Comparison of ENCODE assay signal across 17 mouse cellular contexts in the genomic region with DNA sequence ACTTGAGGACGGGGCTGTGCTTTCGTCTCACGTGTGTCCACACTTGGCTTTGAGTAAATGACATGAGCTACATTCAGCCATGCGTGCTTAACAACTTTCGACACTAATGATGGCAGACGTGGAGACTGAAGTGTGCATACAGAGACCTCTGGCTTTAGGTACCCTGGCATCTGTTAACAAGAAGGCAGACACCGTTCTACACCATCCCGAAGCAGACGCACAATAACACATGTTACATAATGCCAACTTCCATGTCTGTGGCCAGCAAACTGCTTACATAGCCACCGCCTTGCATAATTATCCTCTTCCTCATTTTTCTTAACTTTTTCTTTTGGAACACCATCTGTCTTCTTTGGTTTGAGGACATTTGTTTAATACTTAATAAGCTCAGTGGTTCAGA.
DNase-seq lines count a peak whose midpoint lies in the region; ATAC-seq lines count a peak whose summit lies in the region.
"Had no signal": no experiment of that assay in that cellular context is flagged by ENCODE, and none has a peak within 500 bp of the region (broad histone marks: within the 10 kb centered on the region; RNA-seq: fewer than 3 reads in every experiment).

No protein-coding gene starts in this region.

- no peaks in the 10 kb centered on the region for H3K36me3 ChIP-seq in forebrain, embryonic 14.5 days (ENCODE audit: control insufficient read depth, insufficient read depth, low read length)
- H3K36me3 ChIP-seq in forebrain, embryonic 11.5 days (ENCODE audit: control insufficient read depth, insufficient read depth, low read length), result no peaks in the 10 kb centered on the region
- no peaks in the 10 kb centered on the region for H3K36me3 ChIP-seq in midbrain, embryonic 10.5 days
- H3K36me3 ChIP-seq: limb, embryonic 15.5 days had no signal

- no peaks in the 10 kb centered on the region for H3K27me3 ChIP-seq in forebrain, embryonic 14.5 days (replicated peaks; ENCODE audit: control insufficient read depth, insufficient read depth, low read length)
- H3K27me3 ChIP-seq in forebrain, embryonic 11.5 days (ENCODE audit: control insufficient read depth, insufficient read depth, low read length), result no peaks in the 10 kb centered on the region
- H3K27me3 ChIP-seq in midbrain, embryonic 10.5 days (ENCODE audit: low read depth, poor library complexity, severe bottlenecking), result no peaks in the 10 kb centered on the region
- H3K27me3 ChIP-seq: embryonic facial prominence, embryonic 13.5 days; heart, embryonic 13.5 days; limb, embryonic 15.5 days had no signal

- peak; percentile 41 for DNase-seq in forebrain, embryonic 14.5 days (ENCODE audit: low spot score)
- no peak for DNase-seq in forebrain, embryonic 11.5 days (ENCODE audit: low spot score)
- DNase-seq in left cerebral cortex, postnatal 4 days, result peak; percentile 4
- DNase-seq in left cerebral cortex, adult 11 months (ENCODE audit: low spot score), result no peak
- peak; percentile 43 for DNase-seq in retina, embryonic 14.5 days (ENCODE audit: low spot score)
- DNase-seq in gastrocnemius, postnatal 14 days, result no peak
- no peak for DNase-seq in midbrain, embryonic 10.5 days (ENCODE audit: low spot score)
- DNase-seq: adrenal gland, adult 2 months; cerebellum, adult 18-20 months; heart, postnatal 36 days; lung, embryonic 14.5 days; right cerebral cortex, postnatal 4 days; thymus, postnatal 14 days had no signal

- ATAC-seq in forebrain, embryonic 14.5 days, result peak; percentile 67; the same call in 1 of the 2 replicates
- no peak for ATAC-seq in forebrain, embryonic 11.5 days (replicated peaks; ENCODE audit: low FRiP score)
- ATAC-seq in common myeloid progenitor, adult 5-6 weeks (replicated peaks; ENCODE audit: low read depth, poor library complexity, severe bottlenecking), result peak; percentile 61

- H3K4me1 ChIP-seq in forebrain, embryonic 14.5 days (ENCODE audit: control insufficient read depth, insufficient read depth, low read length), result no peaks in the 10 kb centered on the region
- no peaks in the 10 kb centered on the region for H3K4me1 ChIP-seq in forebrain, embryonic 11.5 days (replicated peaks; ENCODE audit: control insufficient read depth, insufficient read depth, low read length)
- no peaks in the 10 kb centered on the region; the same call in 1 of the 2 replicates for H3K4me1 ChIP-seq in midbrain, embryonic 10.5 days
- H3K4me1 ChIP-seq: embryonic facial prominence, embryonic 13.5 days; limb, embryonic 15.5 days had no signal

- H3K27ac ChIP-seq in forebrain, embryonic 14.5 days (ENCODE audit: low read depth, low read length), result no peak overlapping the region
- H3K27ac ChIP-seq in forebrain, embryonic 11.5 days (ENCODE audit: low read depth, low read length), result no peak overlapping the region
- no peak overlapping the region for H3K27ac ChIP-seq in midbrain, embryonic 10.5 days (replicated peaks)
- H3K27ac ChIP-seq: embryonic facial prominence, embryonic 13.5 days; heart, embryonic 13.5 days; limb, embryonic 15.5 days had no signal

- WGBS in forebrain, embryonic 14.5 days, result 60% methylated on average over 10 of the region's 10 CpGs
- 90% methylated on average over 10 of the region's 10 CpGs for WGBS in forebrain, embryonic 11.5 days
- WGBS in midbrain, embryonic 10.5 days, result 91% methylated on average over 10 of the region's 10 CpGs

- H3K4me2 ChIP-seq in forebrain, embryonic 14.5 days (ENCODE audit: low read length), result no peak overlapping the region
- H3K4me2 ChIP-seq in forebrain, embryonic 11.5 days (ENCODE audit: low read depth, low read length, severe bottlenecking), result no peak overlapping the region
- H3K4me2 ChIP-seq: embryonic facial prominence, embryonic 13.5 days; heart, embryonic 13.5 days; limb, embryonic 15.5 days; lung, embryonic 14.5 days had no signal

- no peaks in the 10 kb centered on the region for H3K9me3 ChIP-seq in forebrain, embryonic 14.5 days (replicated peaks; ENCODE audit: control insufficient read depth, low read length)
- no peaks in the 10 kb centered on the region for H3K9me3 ChIP-seq in forebrain, embryonic 11.5 days (ENCODE audit: control insufficient read depth, low read length)
- no peaks in the 10 kb centered on the region for H3K9me3 ChIP-seq in midbrain, embryonic 10.5 days (replicated peaks)
- H3K9me3 ChIP-seq: embryonic facial prominence, embryonic 13.5 days; heart, embryonic 13.5 days; limb, embryonic 15.5 days had no signal

- intact Hi-C loops in left cerebral cortex, postnatal 4 days (cut with DNase I), result no loop called here
- intact Hi-C loops in gastrocnemius, postnatal 14 days (cut with DNase I; ENCODE audit: low total_unique reads), result no loop called here

- H3K4me3 ChIP-seq in forebrain, embryonic 14.5 days (ENCODE audit: low read depth, low read length), result no peak overlapping the region
- no peak overlapping the region for H3K4me3 ChIP-seq in forebrain, embryonic 11.5 days (ENCODE audit: low read depth, low read length)
- no peak overlapping the region for H3K4me3 ChIP-seq in midbrain, embryonic 10.5 days
- H3K4me3 ChIP-seq: embryonic facial prominence, embryonic 13.5 days; heart, embryonic 13.5 days; limb, embryonic 15.5 days had no signal

- H3K9ac ChIP-seq in forebrain, embryonic 14.5 days (ENCODE audit: low read length), result no peak overlapping the region
- H3K9ac ChIP-seq in forebrain, embryonic 11.5 days (ENCODE audit: low read length), result no peak overlapping the region
- H3K9ac ChIP-seq: embryonic facial prominence, embryonic 13.5 days; heart, embryonic 13.5 days; limb, embryonic 15.5 days; lung, embryonic 14.5 days had no signal

Comparison
In these comparisons a context has a peak if more than half of its experiments do, and no peak if none do; other contexts are left out.
1. DNase-seq: peak in forebrain, embryonic 14.5 days (single experiment), left cerebral cortex, postnatal 4 days (single experiment) and retina, embryonic 14.5 days (single experiment); none in forebrain, embryonic 11.5 days (single experiment), left cerebral cortex, adult 11 months (single experiment), gastrocnemius, postnatal 14 days (single experiment) and midbrain, embryonic 10.5 days (single experiment).